Mouse (Mus musculus) neural tube, embryonic 13.5 days (tissue): ENCODE results near the gene Dck. TPM values are rescaled to one million over a fixed set of nuclear protein-coding genes. Genes with fewer than 3 reads are reported as not detected.
A peak's percentile ranks its signal among the peaks of the same experiment; 100 is the strongest.

Experiments used
- ATAC-seq: fragments of 200-750 bp; cut with Nextera tagmentation; 2 replicates; pipeline ENCODE4 v1.8.0; 2017; ENCODE audit warnings: low read depth, mild to moderate bottlenecking, moderate TSS enrichment, moderate library complexity
- H3K27ac ChIP-seq: fragments of 300-500 bp; sonication (generic); replicated peaks from 2 replicates; pipeline ENCODE4 v1.5.1; 2015; ENCODE audit warnings: moderate library complexity, mild to moderate bottlenecking, inconsistent platforms
- H3K27me3 ChIP-seq: fragments of 300-500 bp; sonication (generic); 2 replicates; pipeline ENCODE4 v1.6.1; 2015; ENCODE audit warnings: mild to moderate bottlenecking, inconsistent platforms
- H3K36me3 ChIP-seq: fragments of 300-500 bp; sonication (generic); 2 replicates; pipeline ENCODE4 v1.6.1; 2015; ENCODE audit warnings: mild to moderate bottlenecking, inconsistent platforms
- H3K4me1 ChIP-seq: fragments of 300-500 bp; sonication (generic); replicated peaks from 2 replicates; pipeline ENCODE4 v1.6.1; 2015; ENCODE audit warnings: inconsistent platforms
- H3K4me2 ChIP-seq: fragments of 300-500 bp; sonication (generic); 2 replicates; pipeline ENCODE4 v1.6.1; 2015; ENCODE audit warnings: inconsistent platforms, mild to moderate bottlenecking, moderate library complexity
- H3K4me3 ChIP-seq: fragments of 300-500 bp; sonication (generic); 2 replicates; pipeline ENCODE4 v1.5.1; 2015; ENCODE audit warnings: mild to moderate bottlenecking, inconsistent platforms
- H3K9ac ChIP-seq: fragments of 300-500 bp; sonication (generic); 2 replicates; pipeline ENCODE4 v1.6.1; 2015; ENCODE audit warnings: moderate library complexity, mild to moderate bottlenecking, inconsistent platforms
- H3K9me3 ChIP-seq: fragments of 300-500 bp; sonication (generic); 2 replicates; pipeline ENCODE4 v1.6.1; 2016; ENCODE audit warnings: inconsistent platforms
- WGBS: fragments of 180-500 bp; shearing (Covaris S2); methylation state at CpG from one replicate; pipeline ENCODE4 v1.1.7; 2015; 5-methylcytosine and 5-hydroxymethylcytosine counted together
- polyA plus RNA-seq: library from polyadenylated mRNA; unstranded; fragments of >200 nt; fragmentation: Nextera tagmentation; extraction: Ambion mirVana; gene quantifications from 2 replicates; pipeline ENCODE4 v1.2.1, GENCODE M21; 2015

Gene Dck
- polyA plus RNA-seq, 1 experiment from 2014 or later: 60.7 TPM

GRCm38 (mm10) chr5:88795910-88796584 is 31.3 kb downstream of the Dck start:
- Histone ChIP-seq H3K4me3 (no peak overlapping the region), H3K9ac (no peak overlapping the region), H3K4me2 (0 out of 2 replicates have a peak overlapping the region, but pooled peaks have one; percentile 4), H3K27ac (no peak overlapping the region), H3K27me3 (no peaks in the 10 kb centered on the region), H3K36me3 (no peaks in the 10 kb centered on the region), H3K9me3 (no peaks in the 10 kb centered on the region), H3K4me1 (0 out of 2 replicates have a peak, but pooled peaks cover 4% of the 10 kb centered on the region)
- 32% methylated on average over 9 of the region's 9 CpGs for WGBS
- no peak for ATAC-seq

GRCm38 (mm10) chr5:88796588-88796987 is 31.8 kb downstream of the Dck start:
- no peak overlapping the region for H3K4me3 ChIP-seq
- H3K4me1 ChIP-seq: 0 out of 2 replicates have a peak, but pooled peaks cover 4% of the 10 kb centered on the region
- H3K4me2 ChIP-seq: 0 out of 2 replicates have a peak overlapping the region, but pooled peaks have one; percentile 4
- ATAC-seq: no peak
- H3K9ac ChIP-seq: no peak overlapping the region
- H3K9me3 ChIP-seq: no peaks in the 10 kb centered on the region
- H3K27ac ChIP-seq: no peak overlapping the region
- 57% methylated on average over 11 of the region's 11 CpGs for WGBS
- no peaks in the 10 kb centered on the region for H3K27me3 ChIP-seq
- no peaks in the 10 kb centered on the region for H3K36me3 ChIP-seq

GRCm38 (mm10) chr5:88797121-88797520 is 32.3 kb downstream of the Dck start:
- Histone ChIP-seq H3K4me2 (no peak overlapping the region), H3K4me1 (0 out of 2 replicates have a peak, but pooled peaks cover 4% of the 10 kb centered on the region), H3K9ac (no peak overlapping the region), H3K9me3 (no peaks in the 10 kb centered on the region), H3K4me3 (no peak overlapping the region), H3K36me3 (no peaks in the 10 kb centered on the region), H3K27ac (no peak overlapping the region), H3K27me3 (no peaks in the 10 kb centered on the region)
- ATAC-seq: no peak
- 76% methylated on average over 6 of the region's 6 CpGs for WGBS

GRCm38 (mm10) chr5:88805616-88806015 is 40.8 kb downstream of the Dck start:
- Histone ChIP-seq H3K4me1 (no peaks in the 10 kb centered on the region), H3K4me3 (no peak overlapping the region), H3K27ac (no peak overlapping the region), H3K36me3 (no peaks in the 10 kb centered on the region), H3K9me3 (no peaks in the 10 kb centered on the region), H3K4me2 (no peak overlapping the region), H3K9ac (no peak overlapping the region), H3K27me3 (no peaks in the 10 kb centered on the region)
- 89% methylated on average over 4 of the region's 4 CpGs for WGBS
- ATAC-seq: no peak

- Histone ChIP-seq H3K27me3 (no peaks in the 10 kb centered on the region), H3K4me1 (no peaks in the 10 kb centered on the region), H3K36me3 (no peaks in the 10 kb centered on the region), H3K9me3 (no peaks in the 10 kb centered on the region), H3K27ac (no peak overlapping the region), H3K4me2 (no peak overlapping the region), H3K9ac (no peak overlapping the region; the same call in 1 of the 2 replicates), H3K4me3 (no peak overlapping the region)
- no peak for ATAC-seq
- 37% methylated on average over 5 of the region's 5 CpGs for WGBS
These were observed 41.5 kb downstream of the Dck start for GRCm38 (mm10) chr5:88806278-88806677.

- Histone ChIP-seq H3K36me3 (no peaks in the 10 kb centered on the region), H3K4me2 (no peak overlapping the region), H3K27me3 (no peaks in the 10 kb centered on the region), H3K4me3 (no peak overlapping the region), H3K4me1 (no peaks in the 10 kb centered on the region), H3K9ac (no peak overlapping the region), H3K27ac (no peak overlapping the region), H3K9me3 (no peaks in the 10 kb centered on the region)
- 29% methylated on average over 9 of the region's 9 CpGs for WGBS
- no peak for ATAC-seq
These were observed 42.5 kb downstream of the Dck start for GRCm38 (mm10) chr5:88807342-88807741.

GRCm38 (mm10) chr5:88813188-88813587 is 48.4 kb downstream of the Dck start:
- Histone ChIP-seq H3K4me3 (no peak overlapping the region), H3K4me1 (no peaks in the 10 kb centered on the region), H3K9ac (no peak overlapping the region), H3K27me3 (no peaks in the 10 kb centered on the region), H3K9me3 (no peaks in the 10 kb centered on the region), H3K4me2 (no peak overlapping the region), H3K27ac (no peak overlapping the region), H3K36me3 (no peaks in the 10 kb centered on the region)
- ATAC-seq: no peak
- 86% methylated on average over 2 of the region's 2 CpGs for WGBS

- Histone ChIP-seq H3K27me3 (no peaks in the 10 kb centered on the region), H3K9me3 (no peaks in the 10 kb centered on the region), H3K4me2 (no peak overlapping the region), H3K9ac (no peak overlapping the region), H3K27ac (no peak overlapping the region), H3K4me1 (no peaks in the 10 kb centered on the region), H3K4me3 (no peak overlapping the region), H3K36me3 (no peaks in the 10 kb centered on the region)
- ATAC-seq: no peak
- WGBS: 83% methylated on average over 4 of the region's 4 CpGs
These were observed 49.8 kb downstream of the Dck start for GRCm38 (mm10) chr5:88814552-88814951.

- no peak for ATAC-seq
- Histone ChIP-seq H3K36me3 (no peaks in the 10 kb centered on the region), H3K9ac (no peak overlapping the region), H3K27ac (no peak overlapping the region), H3K9me3 (no peaks in the 10 kb centered on the region), H3K4me3 (no peak overlapping the region), H3K4me2 (no peak overlapping the region), H3K27me3 (no peaks in the 10 kb centered on the region), H3K4me1 (no peaks in the 10 kb centered on the region)
- 61% methylated on average over 1 of the region's 1 CpGs for WGBS
These were observed 56.7 kb downstream of the Dck start for GRCm38 (mm10) chr5:88821542-88821941.

GRCm38 (mm10) chr5:88824838-88825237 is 60.0 kb downstream of the Dck start:
- no peaks in the 10 kb centered on the region for H3K9me3 ChIP-seq
- H3K4me1 ChIP-seq: no peaks in the 10 kb centered on the region
- no peak overlapping the region for H3K4me2 ChIP-seq
- no peak for ATAC-seq
- H3K27ac ChIP-seq: no peak overlapping the region
- no peaks in the 10 kb centered on the region for H3K27me3 ChIP-seq
- no peak overlapping the region for H3K4me3 ChIP-seq
- WGBS: 88% methylated on average over 10 of the region's 10 CpGs
- no peaks in the 10 kb centered on the region for H3K36me3 ChIP-seq
- H3K9ac ChIP-seq: no peak overlapping the region

- WGBS: 84% methylated on average over 8 of the region's 8 CpGs
- Histone ChIP-seq H3K9ac (no peak overlapping the region), H3K4me3 (no peak overlapping the region)
These were observed 65.2 kb downstream of the Dck start for GRCm38 (mm10) chr5:88829835-88830571.

GRCm38 (mm10) chr5:88830880-88831279 is 66.1 kb downstream of the Dck start:
- Histone ChIP-seq H3K4me2 (no peak overlapping the region), H3K4me3 (no peak overlapping the region), H3K27ac (no peak overlapping the region), H3K36me3 (no peaks in the 10 kb centered on the region), H3K9ac (no peak overlapping the region), H3K4me1 (no peaks in the 10 kb centered on the region), H3K9me3 (no peaks in the 10 kb centered on the region), H3K27me3 (no peaks in the 10 kb centered on the region)
- 67% methylated on average over 4 of the region's 4 CpGs for WGBS
- ATAC-seq: no peak

More at GRCm38 (mm10) chr5:88829835-88830571, 65.2 kb downstream of the Dck start:
- H3K9me3 ChIP-seq: no peaks in the 10 kb centered on the region
- no peaks in the 10 kb centered on the region for H3K4me1 ChIP-seq
- no peak overlapping the region for H3K27ac ChIP-seq
- ATAC-seq: no peak
- no peaks in the 10 kb centered on the region for H3K27me3 ChIP-seq
- H3K4me2 ChIP-seq: no peak overlapping the region
- no peaks in the 10 kb centered on the region for H3K36me3 ChIP-seq
